Mouse (Mus musculus) liver, embryonic 12.5 days (tissue): ENCODE measurements around the gene Pdlim4. TPM values are rescaled to one million over a fixed set of nuclear protein-coding genes. Genes with fewer than 3 reads are reported as not detected.
A peak's percentile ranks its signal among the peaks of the same experiment; 100 is the strongest.

Experiments
- ATAC-seq: fragments of 200-750 bp; cut with Nextera tagmentation; 2 replicates; pipeline ENCODE4 v1.8.0; 2017; ENCODE audit warnings: moderate number of reproducible peaks, mild to moderate bottlenecking, moderate library complexity
- H3K27ac ChIP-seq: fragments of 300-500 bp; sonication (generic); 2 replicates; pipeline ENCODE4 v1.5.1; 2016; ENCODE audit warnings: mild to moderate bottlenecking
- H3K27me3 ChIP-seq: fragments of 300-500 bp; sonication (generic); replicated peaks from 2 replicates; pipeline ENCODE4 v1.6.1; 2016; ENCODE audit warnings: mild to moderate bottlenecking, moderate library complexity
- H3K36me3 ChIP-seq: fragments of 300-500 bp; sonication (generic); 2 replicates; pipeline ENCODE4 v1.6.1; 2016; ENCODE audit warnings: mild to moderate bottlenecking, moderate library complexity
- H3K4me1 ChIP-seq: fragments of 300-500 bp; sonication (generic); 2 replicates; pipeline ENCODE4 v1.6.1; 2016
- H3K4me2 ChIP-seq: fragments of 300-500 bp; sonication (generic); 2 replicates; pipeline ENCODE4 v1.6.1; 2016; ENCODE audit warnings: mild to moderate bottlenecking, moderate library complexity
- H3K4me3 ChIP-seq: fragments of 300-500 bp; sonication (generic); 2 replicates; pipeline ENCODE4 v1.5.1; 2016; ENCODE audit warnings: mild to moderate bottlenecking, moderate library complexity
- H3K9ac ChIP-seq: fragments of 300-500 bp; sonication (generic); 2 replicates; pipeline ENCODE4 v1.6.1; 2016; ENCODE audit warnings: mild to moderate bottlenecking, moderate library complexity
- H3K9me3 ChIP-seq: fragments of 300-500 bp; sonication (generic); replicated peaks from 2 replicates; pipeline ENCODE4 v1.6.1; 2016; ENCODE audit warnings: mild to moderate bottlenecking, moderate library complexity
- WGBS: fragments of 180-500 bp; shearing (Covaris S2); methylation state at CpG from one replicate; pipeline ENCODE4 v1.1.7; 2016; ENCODE audit not compliant: insufficient replicate concordance; 5-methylcytosine and 5-hydroxymethylcytosine counted together
- polyA plus RNA-seq: library from polyadenylated mRNA; unstranded; fragments of >200 nt; fragmentation: Nextera tagmentation; extraction: Ambion mirVana; gene quantifications from 2 replicates; pipeline ENCODE4 v1.2.1, GENCODE M21; 2016

The Pdlim4 gene
- polyA plus RNA-seq, 1 experiment from 2014 or later: 4.4 TPM

GRCm38 (mm10) chr11:54107239-54107638 lies 38.4 kb upstream of the Pdlim4 start:
- H3K36me3 ChIP-seq: no peaks in the 10 kb centered on the region
- no peak overlapping the region for H3K4me2 ChIP-seq
- no peak for ATAC-seq
- peaks cover 16% of the 10 kb centered on the region for H3K4me1 ChIP-seq
- no peak overlapping the region for H3K4me3 ChIP-seq
- 68% methylated on average over 7 of the region's 7 CpGs for WGBS
- no peaks in the 10 kb centered on the region for H3K9me3 ChIP-seq
- H3K9ac ChIP-seq: no peak overlapping the region
- no peak overlapping the region for H3K27ac ChIP-seq
- peaks cover 19% of the 10 kb centered on the region for H3K27me3 ChIP-seq

DNA sequence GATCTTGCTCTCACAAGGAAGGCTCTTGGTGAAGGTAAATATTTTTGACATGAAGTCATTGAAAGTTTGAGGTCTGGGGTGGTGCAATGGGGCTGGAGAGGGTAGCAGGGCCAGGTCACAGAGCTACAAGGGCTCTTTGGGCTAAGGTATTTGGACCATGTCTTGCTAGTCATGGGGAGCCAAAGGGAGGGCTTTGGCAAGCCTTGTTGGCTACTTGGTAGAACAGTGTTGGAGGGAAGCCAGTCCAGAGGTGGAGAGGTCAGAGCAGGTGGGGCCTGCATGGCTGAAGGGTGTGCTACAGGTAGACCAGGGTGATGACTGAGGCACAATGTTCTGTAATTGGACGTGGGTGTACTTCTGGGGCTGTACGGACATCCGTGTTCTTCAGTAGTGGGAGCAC lies 37.9 kb upstream of the Pdlim4 start:
- 82% methylated on average over 3 of the region's 3 CpGs for WGBS
- Histone ChIP-seq H3K4me2 (no peak overlapping the region), H3K36me3 (no peaks in the 10 kb centered on the region), H3K27ac (no peak overlapping the region), H3K4me3 (no peak overlapping the region), H3K4me1 (peaks cover 12% of the 10 kb centered on the region; the same call in 1 of the 2 replicates), H3K27me3 (peaks cover 25% of the 10 kb centered on the region), H3K9ac (no peak overlapping the region), H3K9me3 (no peaks in the 10 kb centered on the region)
- ATAC-seq: no peak

- H3K27ac ChIP-seq: no peak overlapping the region
- no peak overlapping the region for H3K9ac ChIP-seq
- no peaks in the 10 kb centered on the region for H3K36me3 ChIP-seq
- H3K4me2 ChIP-seq: no peak overlapping the region
- 60% methylated on average over 6 of the region's 6 CpGs for WGBS
- no peak for ATAC-seq
- H3K4me1 ChIP-seq: peaks cover 28% of the 10 kb centered on the region
- no peak overlapping the region for H3K4me3 ChIP-seq
- no peaks in the 10 kb centered on the region for H3K9me3 ChIP-seq
- H3K27me3 ChIP-seq: peaks cover 42% of the 10 kb centered on the region
These were observed 36.2 kb upstream of the Pdlim4 start for GRCm38 (mm10) chr11:54105011-54105410.

DNA sequence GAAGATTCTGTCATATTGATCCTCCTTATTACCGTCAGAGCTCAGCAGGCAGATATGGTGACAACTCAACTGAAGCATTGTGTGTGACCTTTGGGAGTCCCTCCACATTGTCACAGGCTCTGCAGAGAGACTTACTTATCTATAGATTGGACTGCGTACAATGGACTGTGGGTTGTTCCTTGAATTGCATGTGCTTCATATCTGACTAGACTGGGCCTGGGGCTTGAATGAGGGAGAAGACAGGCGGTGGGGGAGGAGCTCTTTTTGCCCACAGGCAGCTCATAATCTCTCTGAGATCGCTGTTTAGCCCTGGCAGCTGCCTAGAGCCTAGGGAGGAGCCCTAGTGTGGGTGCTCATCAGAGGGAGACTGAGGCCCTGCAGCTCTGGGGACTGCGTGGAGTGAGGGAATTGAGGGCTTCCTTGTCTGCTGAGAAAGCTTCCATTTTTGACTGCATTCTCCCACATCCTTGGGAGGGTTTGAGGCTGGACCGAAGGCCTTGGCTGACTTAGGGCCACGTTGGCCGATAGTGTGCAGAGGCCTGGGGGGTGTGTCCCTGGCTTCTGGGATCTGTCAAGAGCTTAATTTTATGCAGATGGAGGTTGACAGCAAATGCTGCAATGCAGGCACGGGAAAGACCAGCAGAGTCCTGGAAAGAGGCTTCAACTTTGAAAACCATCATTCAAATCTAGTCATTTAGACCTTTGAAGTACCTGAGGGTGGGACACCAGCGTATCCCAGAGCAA lies 34.1 kb upstream of the Pdlim4 start:
- Histone ChIP-seq H3K9me3 (no peaks in the 10 kb centered on the region), H3K9ac (no peak overlapping the region), H3K27me3 (peaks cover 58% of the 10 kb centered on the region), H3K4me2 (no peak overlapping the region), H3K4me3 (no peak overlapping the region), H3K27ac (no peak overlapping the region), H3K36me3 (no peaks in the 10 kb centered on the region), H3K4me1 (peaks cover 28% of the 10 kb centered on the region)
- ATAC-seq: peak; percentile 37; the same call in 1 of the 2 replicates
- 43% methylated on average over 10 of the region's 10 CpGs for WGBS

DNA sequence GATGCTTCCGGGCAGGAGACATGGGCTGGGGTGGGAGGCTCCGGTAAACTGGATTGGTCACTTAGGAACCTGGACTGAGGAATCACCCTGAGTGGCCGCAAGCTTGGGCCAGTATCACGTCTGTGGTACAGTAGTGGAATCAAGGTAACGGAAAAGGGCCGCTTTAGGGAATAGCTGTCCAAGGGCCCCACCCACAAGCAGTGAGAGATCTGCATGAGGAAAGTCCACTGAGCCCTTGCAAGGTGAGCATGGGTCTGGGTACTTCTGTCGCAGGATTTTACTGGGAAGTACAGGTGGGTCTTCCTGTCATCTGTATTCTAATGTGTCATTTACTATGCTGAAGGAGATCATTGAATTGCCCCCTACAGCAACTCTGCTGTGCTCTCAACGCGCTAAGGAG lies 32.9 kb upstream of the Pdlim4 start:
- Histone ChIP-seq H3K27ac (no peak overlapping the region), H3K4me3 (peak overlapping the region; percentile 62; the same call in 1 of the 2 replicates), H3K9me3 (no peaks in the 10 kb centered on the region), H3K4me1 (peaks cover 28% of the 10 kb centered on the region), H3K36me3 (no peaks in the 10 kb centered on the region), H3K4me2 (peak overlapping the region; percentile 90), H3K9ac (no peak overlapping the region), H3K27me3 (peaks cover 58% of the 10 kb centered on the region)
- 66% methylated on average over 9 of the region's 9 CpGs for WGBS
- ATAC-seq: no peak

DNA sequence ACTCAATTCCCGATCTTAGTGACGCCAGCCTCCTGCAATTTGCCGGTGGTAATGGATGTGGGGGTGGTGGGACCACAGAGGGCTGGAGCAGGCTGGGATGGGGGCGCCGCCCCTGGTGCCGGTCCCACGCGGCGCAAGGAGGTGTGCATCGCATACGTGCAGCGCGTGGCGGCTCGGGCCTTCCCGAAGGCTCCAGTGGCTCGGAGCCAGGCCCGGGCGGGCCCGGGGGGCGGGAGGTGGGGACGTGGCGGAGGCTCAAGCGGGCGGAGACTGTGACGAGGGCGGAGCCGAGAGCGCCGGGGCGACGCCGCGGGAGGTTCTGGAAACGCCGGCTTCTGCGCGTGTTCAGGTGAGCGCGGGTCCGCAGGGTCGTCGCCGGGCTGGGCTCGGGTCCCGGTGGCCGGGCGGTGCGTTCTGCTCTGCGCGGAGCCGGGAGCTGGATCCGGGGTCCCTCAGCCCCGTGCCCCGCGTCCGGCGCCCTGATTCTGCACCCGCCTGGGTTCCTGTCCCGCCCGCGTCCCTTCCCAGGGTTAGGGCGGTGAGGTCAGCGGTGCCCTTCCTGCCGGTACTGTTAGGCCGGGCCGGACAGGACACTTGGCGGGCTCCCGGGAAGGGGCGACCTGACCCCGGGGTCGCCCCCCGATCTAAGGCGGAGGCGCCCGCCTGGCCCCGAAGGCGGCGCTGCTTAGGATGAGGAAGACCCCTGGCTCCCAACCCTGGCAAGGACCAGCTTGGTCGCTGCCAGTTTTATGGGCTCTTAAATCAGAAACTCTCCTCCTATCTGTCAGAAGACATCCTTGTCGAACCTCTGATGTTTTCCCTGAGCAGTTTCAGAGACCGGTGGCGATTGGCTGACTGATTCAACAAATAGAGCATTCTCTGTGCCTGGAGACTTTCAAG lies 32.1 kb upstream of the Pdlim4 start:
- peaks cover 55% of the 10 kb centered on the region for H3K27me3 ChIP-seq
- 1% methylated on average over 80 of the region's 83 CpGs for WGBS

GRCm38 (mm10) chr11:54100045-54100691 lies 31.4 kb upstream of the Pdlim4 start, which contains the start of gene P4ha2:
Gene P4ha2 (plus strand): TSS chr11:54100095.
- no peak within 1 kb of the TSS for H3K27ac ChIP-seq
- peaks cover 28% of the 10 kb centered on the region for H3K4me1 ChIP-seq
- peak within 1 kb of the TSS; percentile 90 for H3K4me2 ChIP-seq
- WGBS: 45% methylated on average over 10 of the region's 10 CpGs
- no peak for ATAC-seq
- no peaks in the 10 kb centered on the region for H3K36me3 ChIP-seq
- peak within 1 kb of the TSS; percentile 62 for H3K4me3 ChIP-seq
- peaks cover 58% of the 10 kb centered on the region for H3K27me3 ChIP-seq
- peak within 1 kb of the TSS; percentile 66 for H3K9ac ChIP-seq
- no peaks in the 10 kb centered on the region for H3K9me3 ChIP-seq

More for the DNA sequence above, 32.1 kb upstream of the Pdlim4 start:
- H3K27ac ChIP-seq: no peak overlapping the region
- peaks cover 28% of the 10 kb centered on the region for H3K4me1 ChIP-seq
- no peaks in the 10 kb centered on the region for H3K9me3 ChIP-seq
- peak overlapping the region; percentile 90 for H3K4me2 ChIP-seq
- ATAC-seq: peak; percentile 66
- H3K4me3 ChIP-seq: peak overlapping the region; percentile 62
- no peaks in the 10 kb centered on the region for H3K36me3 ChIP-seq
- peak overlapping the region; percentile 66 for H3K9ac ChIP-seq

DNA sequence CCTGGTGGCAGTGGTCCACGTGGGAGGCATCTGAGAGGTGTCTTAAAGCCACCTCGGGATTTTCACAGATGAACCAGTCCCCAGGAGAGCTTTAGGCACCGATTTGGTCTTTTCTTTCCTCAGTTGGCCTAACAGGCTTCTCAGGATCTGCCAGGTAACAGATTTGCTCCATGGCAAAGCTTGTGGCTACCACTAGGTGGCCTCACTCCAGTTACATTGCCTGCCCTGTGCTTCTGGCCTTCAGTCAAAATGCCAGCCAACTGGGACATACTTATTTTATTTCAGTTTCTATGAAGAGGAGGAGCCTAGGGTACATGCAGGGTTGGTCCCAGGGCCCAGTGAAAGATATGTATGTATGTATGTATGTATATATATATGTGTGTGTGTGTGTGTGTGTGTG lies 24.2 kb upstream of the Pdlim4 start:
- ATAC-seq: no peak
- H3K9ac ChIP-seq: no peak overlapping the region

GRCm38 (mm10) chr11:54092188-54092587 lies 23.4 kb upstream of the Pdlim4 start:
- no peak overlapping the region for H3K4me2 ChIP-seq

More for the DNA sequence above, 24.2 kb upstream of the Pdlim4 start:
- no peak overlapping the region for H3K27ac ChIP-seq
- WGBS: 10% methylated on average over 3 of the region's 3 CpGs
- H3K27me3 ChIP-seq: peaks cover 16% of the 10 kb centered on the region
- H3K9me3 ChIP-seq: no peaks in the 10 kb centered on the region
- no peaks in the 10 kb centered on the region for H3K36me3 ChIP-seq
- H3K4me3 ChIP-seq: no peak overlapping the region
- H3K4me2 ChIP-seq: no peak overlapping the region
- H3K4me1 ChIP-seq: no peaks in the 10 kb centered on the region

DNA sequence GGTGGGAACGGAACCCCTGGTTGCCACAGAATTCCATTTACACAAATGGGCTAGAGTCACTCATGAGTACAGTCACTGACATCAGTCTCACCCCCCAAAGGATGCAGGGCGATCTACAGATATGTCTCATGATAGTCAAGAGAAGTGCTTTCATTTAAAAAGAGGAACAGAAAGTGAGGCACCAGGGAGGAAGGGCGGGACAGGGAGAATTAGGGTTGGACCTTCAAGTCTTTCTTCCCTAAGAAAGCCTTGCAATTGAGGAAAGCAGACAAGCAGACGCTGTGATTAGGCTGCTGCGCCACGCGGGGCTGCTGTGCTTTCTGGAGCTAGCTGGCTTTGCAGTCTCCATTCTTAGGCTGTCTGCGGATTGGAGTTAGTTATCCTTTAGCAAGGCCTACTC lies 22.9 kb upstream of the Pdlim4 start:
- 36% methylated on average over 8 of the region's 8 CpGs for WGBS
- H3K9ac ChIP-seq: no peak overlapping the region
- no peak overlapping the region for H3K27ac ChIP-seq
- no peaks in the 10 kb centered on the region for H3K9me3 ChIP-seq
- no peaks in the 10 kb centered on the region for H3K4me1 ChIP-seq
- H3K27me3 ChIP-seq: peaks cover 8% of the 10 kb centered on the region; the same call in 1 of the 2 replicates
- ATAC-seq: no peak
- H3K4me2 ChIP-seq: no peak overlapping the region
- H3K4me3 ChIP-seq: no peak overlapping the region
- no peaks in the 10 kb centered on the region for H3K36me3 ChIP-seq

More at GRCm38 (mm10) chr11:54092188-54092587, 23.4 kb upstream of the Pdlim4 start:
- no peak overlapping the region for H3K9ac ChIP-seq
- no peak overlapping the region for H3K4me3 ChIP-seq
- no peaks in the 10 kb centered on the region for H3K36me3 ChIP-seq
- ATAC-seq: no peak
- H3K27ac ChIP-seq: no peak overlapping the region
- no peaks in the 10 kb centered on the region for H3K4me1 ChIP-seq
- H3K9me3 ChIP-seq: no peaks in the 10 kb centered on the region
- 37% methylated on average over 7 of the region's 7 CpGs for WGBS
- H3K27me3 ChIP-seq: peaks cover 9% of the 10 kb centered on the region; the same call in 1 of the 2 replicates

GRCm38 (mm10) chr11:54090091-54090879 lies 21.5 kb upstream of the Pdlim4 start:
- Histone ChIP-seq H3K27ac (no peak overlapping the region), H3K4me3 (no peak overlapping the region), H3K27me3 (peaks cover 7% of the 10 kb centered on the region; the same call in 1 of the 2 replicates), H3K4me2 (no peak overlapping the region), H3K9ac (no peak overlapping the region), H3K4me1 (no peaks in the 10 kb centered on the region), H3K9me3 (no peaks in the 10 kb centered on the region), H3K36me3 (no peaks in the 10 kb centered on the region)
- ATAC-seq: no peak
- 63% methylated on average over 1 of the region's 1 CpGs for WGBS
